In genomic region chr19:58850719-58851466, GRCm38 (mm10) we compare ENCODE assay signal across 12 mouse cellular contexts. TPM values are rescaled to one million over a fixed set of nuclear protein-coding genes. Genes with fewer than 3 reads are reported as not detected.
DNase-seq lines count a peak whose midpoint lies in the region; ATAC-seq and TF ChIP-seq lines count a peak whose summit lies in the region.
"Had no signal": no experiment of that assay in that cellular context is flagged by ENCODE, and none has a peak within 500 bp of the region (broad histone marks: within the 10 kb centered on the region; RNA-seq: fewer than 3 reads in every experiment).

No protein-coding gene starts in this region.

- 0 out of 2 replicates have a peak, but pooled peaks cover 15% of the 10 kb centered on the region for H3K4me1 ChIP-seq in liver, embryonic 15.5 days (replicated peaks)

- ATAC-seq in liver, embryonic 15.5 days (ENCODE audit: insufficient read depth) = peak; percentile 30; the same call in 1 of the 2 replicates

- H3K4me3 ChIP-seq in gastrocnemius, adult 2 months = no peak overlapping the region
- no peak overlapping the region for H3K4me3 ChIP-seq in liver, embryonic 15.5 days (replicated peaks)
- H3K4me3 ChIP-seq: hindbrain, embryonic 10.5 days had no signal

- intact Hi-C loops in gastrocnemius, adult 2 months (cut with DNase I) = no loop called here

- H3K4me2 ChIP-seq in liver, embryonic 15.5 days = no peak overlapping the region

- H3K27ac ChIP-seq in gastrocnemius, adult 2 months = peak overlapping the region; percentile 72
- no peak overlapping the region for H3K27ac ChIP-seq in liver, embryonic 15.5 days (replicated peaks)
- H3K27ac ChIP-seq: hindbrain, embryonic 10.5 days had no signal

- H3K9ac ChIP-seq in liver, embryonic 15.5 days = no peak overlapping the region

- TF ChIP-seq CTCF in gastrocnemius, adult 2 months (IDR thresholded peaks at IDR 0.05) = no peak

- no peaks in the 10 kb centered on the region for H3K27me3 ChIP-seq in liver, embryonic 15.5 days

- no peaks in the 10 kb centered on the region for H3K36me3 ChIP-seq in liver, embryonic 15.5 days (replicated peaks)

- 47% methylated on average over 7 of the region's 7 CpGs for WGBS in liver, embryonic 15.5 days (ENCODE audit: insufficient replicate concordance)

- DNase-seq in gastrocnemius, adult 2 months = peak; percentile 56
- no peak for DNase-seq in gastrocnemius, postnatal 10 days
- peak; percentile 27 to 59 for DNase-seq in urinary bladder, postnatal 36 days (ENCODE audit: low spot score in 2 of 2)
- no peak for DNase-seq in urinary bladder, postnatal 10 days (ENCODE audit: low spot score)
- peak; percentile 69 for DNase-seq in yolk sac, embryonic 10.5 days (ENCODE audit: low spot score)
- DNase-seq in cerebellum, postnatal 14 days = no peak
- DNase-seq in cerebellum, adult 8-10 months = no peak
- DNase-seq: cerebellum, postnatal 10 days had no signal

- no peaks in the 10 kb centered on the region for H3K9me3 ChIP-seq in liver, embryonic 15.5 days (replicated peaks)

RNA-seq across cellular contexts. Expression of gene 1700019N19Rik, which starts 56.6 kb away (rescaled TPM):
- total RNA-seq in gastrocnemius, adult 2 months (2021) = not detected
- not detected for total RNA-seq in gastrocnemius, postnatal 10 days (2021)
- not detected in 2 replicates for polyA plus RNA-seq in liver, embryonic 15.5 days (2015; fragmentation: Nextera tagmentation; extraction: Ambion mirVana)
- total RNA-seq: neutrophil, adult 5-6 weeks had no signal
- polyA plus RNA-seq: limb, embryonic 11.5 days had no signal

Comparison
In these comparisons a context has a peak if more than half of its experiments do, and no peak if none do; other contexts are left out.
1. DNase-seq: peak in gastrocnemius, adult 2 months (single experiment), urinary bladder, postnatal 36 days (2 of 2) and yolk sac, embryonic 10.5 days (single experiment); none in gastrocnemius, postnatal 10 days (single experiment), urinary bladder, postnatal 10 days (single experiment), cerebellum, postnatal 14 days (0 of 2) and cerebellum, adult 8-10 months (single experiment).